Mouse (Mus musculus) adrenal gland, postnatal 4 days (tissue): ENCODE results near the gene Galnt12. TPM values are rescaled to one million over a fixed set of nuclear protein-coding genes. Genes with fewer than 3 reads are reported as not detected.
"Not testable (repeated sequence)": the region's sequence is repeated elsewhere in the genome, so short reads cannot be mapped to it uniquely, and the experiment has no call there.

ENCODE experiments used
- DNase-seq, 2 experiments: peaks; one replicate each; pipeline ENCODE4 v3.0.0; 2021 to 2022; ENCODE audit warnings: low spot score in 2 of 2, mixed read lengths in 2 of 2
- long read RNA-seq, 2 experiments: library from polyadenylated mRNA; stranded (forward); transcript quantifications; one replicate each; pipeline ENCODE4 v2.0.0; 2021
- total RNA-seq, 2 experiments: library from RNA; stranded (reverse); gene quantifications; 2 replicates each; pipeline ENCODE4 v1.2.3; 2021

Gene Galnt12
- 1 to 10 TPM; 2.1 to 4.0 TPM for total RNA-seq
- long read RNA-seq, experiment 1, partial matches to known transcripts: 1 of 3 reads
- long read RNA-seq, experiment 1, other reads (novel, unspliced or antisense): 0 of 3 reads
- long read RNA-seq, experiment 2, transcript Galnt12-201 (10 exons, 2,288 nt): major isoform, 10 of 12 reads
- long read RNA-seq, experiment 2, partial matches to known transcripts: 1 of 12 reads
- long read RNA-seq, experiment 2, other reads (novel, unspliced or antisense): 1 of 12 reads

DNA sequence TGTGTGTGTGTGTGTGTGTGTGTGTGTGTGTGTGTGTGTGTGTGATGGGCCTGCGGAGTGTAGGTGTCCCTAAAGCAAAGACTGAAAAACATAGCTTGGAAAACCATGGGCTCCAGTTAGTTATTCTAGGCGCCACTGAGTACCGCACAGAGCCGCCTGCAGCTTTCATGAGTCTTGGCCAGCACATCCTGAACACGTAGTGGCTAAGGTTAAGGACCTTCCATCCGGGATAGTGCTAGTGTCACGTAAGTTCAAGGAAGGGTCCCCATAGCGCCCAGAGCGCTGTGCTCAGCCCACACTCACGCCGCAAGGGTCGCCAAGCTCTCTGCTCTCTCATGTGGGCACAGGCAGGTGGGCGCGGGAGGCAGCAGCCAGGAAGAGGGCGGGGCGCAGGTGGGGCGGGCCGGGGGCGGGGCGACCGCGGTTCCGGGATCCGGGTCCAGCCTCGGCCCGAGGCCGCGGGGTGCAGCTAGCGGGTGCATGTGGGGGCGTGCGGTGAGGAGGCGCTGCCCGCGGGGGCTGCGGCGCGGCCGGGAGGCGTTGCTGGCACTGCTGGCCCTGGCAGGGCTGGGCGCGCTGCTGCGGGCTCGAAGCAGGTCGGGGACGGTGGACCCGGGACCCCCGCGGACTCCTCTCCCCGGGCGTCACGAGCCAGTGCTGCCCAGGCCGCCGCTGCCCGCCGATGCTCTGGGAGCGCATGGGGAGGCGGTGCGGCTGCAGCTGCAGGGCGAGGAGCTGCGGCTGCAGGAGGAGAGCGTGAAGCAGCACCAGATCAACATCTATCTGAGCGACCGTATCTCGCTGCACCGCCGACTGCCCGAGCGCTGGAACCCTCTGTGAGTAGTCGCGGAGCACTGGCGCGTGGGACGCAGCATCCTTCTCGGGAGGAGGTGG, at the start of gene Galnt12:
Galnt12 (plus strand) TSS at position 417 of the 894 bp plus-strand sequence.
- DNase-seq: no peak

DNA sequence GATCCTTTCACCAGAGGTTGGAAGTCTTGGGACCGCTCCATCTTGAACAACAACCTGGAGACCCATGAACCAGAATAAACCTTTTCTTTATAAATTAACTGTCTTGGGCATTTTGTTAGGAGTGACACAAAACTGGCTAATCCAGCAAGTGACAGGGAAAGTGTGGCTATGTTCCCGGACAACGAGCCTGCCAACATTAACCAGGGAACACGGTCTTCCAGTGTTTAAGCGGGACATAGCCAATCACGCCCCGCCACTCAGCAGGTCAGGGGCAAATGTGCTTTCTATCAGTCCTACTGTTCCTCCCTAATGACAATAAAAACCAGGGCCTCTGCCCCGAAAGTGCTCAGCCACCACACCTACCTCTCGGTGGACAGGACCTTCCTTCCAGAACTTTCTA, 47.8 kb upstream of the Galnt12 start:
- DNase-seq: no peak

DNA sequence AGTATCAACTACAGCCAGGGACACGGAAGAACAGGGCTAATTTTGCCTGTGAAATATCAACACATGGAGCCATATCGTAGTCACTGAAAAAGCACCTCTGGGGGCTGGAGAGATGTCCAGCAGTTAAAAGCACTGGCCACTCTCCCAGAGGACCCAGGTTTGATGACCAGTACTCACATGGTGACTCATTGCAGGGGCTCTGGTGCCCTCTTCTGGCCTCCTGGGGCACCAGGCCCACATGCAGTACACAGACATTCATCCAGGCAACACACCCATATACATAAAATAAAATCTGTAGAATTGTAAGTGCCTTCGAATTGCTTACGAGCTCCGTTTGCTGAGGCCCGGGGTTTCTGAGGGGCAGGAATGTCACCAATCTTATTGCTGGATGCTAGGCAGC, 44.7 kb upstream of the Galnt12 start:
- no peak for DNase-seq

DNA sequence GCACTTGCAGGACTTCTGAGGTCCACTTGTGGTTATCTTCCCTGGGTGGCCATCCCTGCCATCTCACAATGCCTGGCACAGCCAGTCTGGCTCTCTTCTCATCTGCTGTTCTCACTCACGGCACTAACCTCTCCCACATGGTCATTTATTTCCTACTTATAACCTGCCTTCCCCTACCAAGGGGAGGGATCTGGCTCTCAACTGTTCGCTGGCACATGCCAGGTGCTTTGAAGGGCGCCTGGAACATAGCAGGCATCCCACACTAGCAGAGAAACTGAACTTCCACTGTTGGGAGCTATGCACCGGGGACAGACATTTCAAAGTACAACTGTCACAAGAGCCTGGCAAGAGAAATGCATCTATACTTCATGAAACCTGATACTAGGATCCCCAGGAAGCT, 43.9 kb upstream of the Galnt12 start:
- no peak for DNase-seq

DNA sequence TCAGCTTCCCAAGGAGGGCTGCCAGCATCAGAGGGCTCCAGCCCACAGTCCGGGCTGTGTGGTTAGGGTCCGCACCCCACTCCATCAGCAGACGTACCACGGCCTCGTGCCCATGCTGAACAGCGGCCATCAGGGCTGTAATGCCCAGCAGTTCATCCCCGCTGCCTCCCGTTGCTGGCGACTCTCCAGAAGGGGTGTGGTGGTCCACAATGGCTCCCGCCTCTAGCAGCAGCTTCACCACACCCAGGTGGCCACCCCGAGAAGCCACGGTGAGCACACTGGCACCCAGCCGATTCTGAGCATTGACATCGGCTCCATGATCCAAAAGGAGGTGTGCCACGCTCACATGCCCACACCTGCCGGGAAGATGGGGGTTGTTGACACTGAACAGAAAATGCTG, 42.5 kb upstream of the Galnt12 start:
- DNase-seq: no peak

DNA sequence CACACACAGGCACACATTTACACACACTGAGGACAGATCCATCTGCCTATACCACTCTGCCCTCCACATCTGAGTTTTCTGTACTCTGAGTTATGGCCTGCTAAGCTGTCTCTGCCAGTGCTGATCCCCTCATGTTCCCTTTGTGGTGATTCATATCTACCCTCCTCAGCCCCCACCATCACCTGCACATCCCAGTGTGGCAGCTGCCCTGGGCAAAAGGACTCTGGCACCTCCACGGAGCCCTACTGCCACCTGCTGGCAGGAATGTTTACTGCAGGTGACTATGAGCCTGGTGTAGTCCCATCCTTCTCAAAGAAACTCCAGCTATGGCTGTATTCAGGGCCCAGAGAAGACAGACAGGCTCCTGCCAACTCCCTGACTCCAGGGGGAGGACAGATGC, 41.5 kb upstream of the Galnt12 start:
- peak; percentile 71 to 81 for DNase-seq

DNA sequence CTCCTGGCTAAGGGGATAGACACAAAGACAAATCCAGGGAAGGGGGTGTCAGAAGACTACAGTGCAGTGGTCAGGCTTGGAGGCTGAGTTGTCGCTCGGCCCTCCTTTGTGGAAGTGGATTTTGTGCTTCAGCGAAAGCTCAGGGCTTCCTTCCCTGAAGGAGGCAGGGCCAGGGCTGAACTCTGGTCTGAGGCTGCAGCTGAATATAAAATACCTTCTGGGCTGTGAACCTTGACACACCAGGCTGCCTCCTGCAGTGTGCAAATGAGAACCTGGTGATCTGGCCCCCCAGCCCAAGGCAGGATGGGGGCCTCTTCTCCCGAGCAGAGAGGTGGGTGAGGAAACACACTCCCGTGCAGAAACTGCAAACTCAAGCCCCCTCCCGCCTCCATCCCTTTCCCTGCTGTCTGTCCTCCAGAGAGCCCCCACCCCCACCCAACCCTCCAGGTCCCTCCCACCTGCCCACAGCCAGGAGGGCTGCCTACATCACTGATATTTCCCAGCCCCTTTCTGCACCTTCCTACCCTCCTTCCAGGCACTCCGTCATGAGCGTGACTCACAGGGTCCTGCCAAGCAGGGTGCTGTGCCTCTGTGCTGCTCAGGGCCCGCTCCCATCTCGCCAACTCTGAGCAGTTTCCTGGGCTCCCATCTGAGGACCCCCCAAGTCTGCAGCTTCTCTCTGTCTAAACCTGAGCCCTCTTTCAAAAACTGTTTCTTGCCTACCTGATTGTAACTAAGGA, 40.9 kb upstream of the Galnt12 start:
- DNase-seq: no peak

DNA sequence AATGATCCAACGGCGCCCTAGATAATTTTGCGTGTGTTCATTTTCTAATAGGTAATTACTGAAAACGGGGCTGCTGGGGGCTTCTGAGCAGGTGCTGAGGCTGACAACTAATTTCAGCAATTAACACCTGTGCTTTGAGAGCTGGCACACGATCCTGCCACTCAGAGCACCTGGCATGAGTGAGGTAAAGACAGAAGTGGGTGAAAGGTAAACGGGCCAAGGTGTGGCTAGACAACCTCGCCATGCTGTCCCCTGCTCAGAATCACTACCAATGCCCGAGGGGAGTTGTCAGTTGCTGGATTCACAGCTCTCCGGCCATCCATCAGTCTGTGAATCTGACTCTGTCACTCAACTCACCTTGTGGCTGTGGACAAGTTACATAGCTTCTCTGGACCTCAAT, 39.8 kb upstream of the Galnt12 start:
- no peak for DNase-seq

DNA sequence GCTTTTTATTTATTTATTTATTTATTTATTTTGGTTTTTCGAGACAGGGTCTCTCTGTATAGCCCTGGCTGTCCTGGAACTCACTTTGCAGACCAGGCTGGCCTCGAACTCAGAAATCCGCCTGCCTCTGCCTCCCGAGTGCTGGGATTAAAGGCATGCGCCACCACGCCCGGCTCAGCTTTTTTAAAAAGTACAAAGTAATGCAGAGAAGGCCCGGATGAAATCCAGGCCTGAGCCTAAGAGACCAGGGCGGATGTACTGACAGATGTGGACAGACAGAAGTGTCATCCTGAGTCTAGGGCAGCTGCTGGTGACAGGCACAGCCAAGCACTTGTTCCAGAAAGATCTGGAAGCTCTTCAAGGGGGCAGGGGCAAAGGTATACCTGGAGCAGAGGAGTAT, 36.5 kb upstream of the Galnt12 start:
- DNase-seq: not testable (repeated sequence)

DNA sequence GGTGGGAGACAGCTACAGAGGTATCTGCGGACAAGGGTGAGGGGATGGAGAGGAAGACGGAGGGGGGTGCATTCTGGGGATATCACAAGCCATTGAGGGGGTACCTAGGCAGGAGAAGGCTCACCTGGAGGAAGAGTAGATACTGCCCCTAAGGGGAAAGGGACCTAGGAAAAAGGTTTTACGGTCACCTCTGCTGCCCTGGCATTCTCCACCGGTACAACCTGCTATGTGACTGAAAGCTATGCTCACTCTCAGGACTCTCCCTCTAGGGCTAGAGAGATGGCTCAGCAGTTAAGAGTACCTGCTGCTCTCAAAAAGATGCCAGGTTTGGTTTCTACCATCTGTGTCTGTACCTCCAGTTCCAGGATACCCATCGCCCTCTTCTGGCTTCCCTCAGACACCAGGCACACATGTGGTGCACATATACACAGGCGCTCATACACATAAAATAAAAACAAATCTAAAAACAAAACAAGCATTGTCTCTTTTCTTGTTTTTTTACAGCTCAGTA, 36.1 kb upstream of the Galnt12 start:
- no peak for DNase-seq

DNA sequence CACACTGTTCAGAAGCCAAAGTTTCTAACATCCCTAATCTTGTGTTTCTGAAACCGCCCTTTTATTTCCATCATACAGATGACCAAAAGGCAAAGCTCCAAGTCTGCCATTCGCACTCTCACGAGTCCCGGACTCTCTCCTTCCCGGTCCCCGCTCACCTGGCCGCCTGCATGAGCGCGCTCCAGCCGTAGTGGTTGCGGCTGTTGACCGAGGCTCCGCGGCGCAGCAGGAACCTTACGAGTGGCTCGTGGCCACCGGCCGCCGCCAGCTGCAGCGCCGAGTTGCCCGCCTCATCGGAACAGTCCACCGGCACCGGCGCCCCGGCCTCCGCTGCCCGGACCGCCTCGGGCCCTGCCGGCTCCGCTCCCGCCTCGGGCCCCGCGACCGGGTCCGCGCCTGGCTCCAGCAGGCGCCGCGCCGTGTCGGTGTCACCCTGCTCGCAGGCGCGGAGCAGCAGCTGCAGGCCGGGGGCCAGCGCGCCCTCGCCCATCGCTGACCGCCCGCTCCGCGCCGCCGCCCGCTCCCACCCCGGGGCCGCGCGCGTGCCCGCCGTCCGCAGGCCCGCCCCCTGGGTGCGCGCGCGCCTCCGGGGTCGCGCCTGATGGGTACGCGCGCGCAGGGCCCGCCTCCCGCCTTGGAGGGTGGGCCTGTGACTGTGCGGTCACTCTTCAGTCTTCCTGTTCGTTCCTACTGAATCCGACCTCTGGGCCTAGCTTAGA, 34.8 kb upstream of the Galnt12 start, which contains the start of gene Anks6:
Anks6 (minus strand) TSS at position 637 of the 719 bp plus-strand sequence.
- DNase-seq: peak; percentile 48 to 51

DNA sequence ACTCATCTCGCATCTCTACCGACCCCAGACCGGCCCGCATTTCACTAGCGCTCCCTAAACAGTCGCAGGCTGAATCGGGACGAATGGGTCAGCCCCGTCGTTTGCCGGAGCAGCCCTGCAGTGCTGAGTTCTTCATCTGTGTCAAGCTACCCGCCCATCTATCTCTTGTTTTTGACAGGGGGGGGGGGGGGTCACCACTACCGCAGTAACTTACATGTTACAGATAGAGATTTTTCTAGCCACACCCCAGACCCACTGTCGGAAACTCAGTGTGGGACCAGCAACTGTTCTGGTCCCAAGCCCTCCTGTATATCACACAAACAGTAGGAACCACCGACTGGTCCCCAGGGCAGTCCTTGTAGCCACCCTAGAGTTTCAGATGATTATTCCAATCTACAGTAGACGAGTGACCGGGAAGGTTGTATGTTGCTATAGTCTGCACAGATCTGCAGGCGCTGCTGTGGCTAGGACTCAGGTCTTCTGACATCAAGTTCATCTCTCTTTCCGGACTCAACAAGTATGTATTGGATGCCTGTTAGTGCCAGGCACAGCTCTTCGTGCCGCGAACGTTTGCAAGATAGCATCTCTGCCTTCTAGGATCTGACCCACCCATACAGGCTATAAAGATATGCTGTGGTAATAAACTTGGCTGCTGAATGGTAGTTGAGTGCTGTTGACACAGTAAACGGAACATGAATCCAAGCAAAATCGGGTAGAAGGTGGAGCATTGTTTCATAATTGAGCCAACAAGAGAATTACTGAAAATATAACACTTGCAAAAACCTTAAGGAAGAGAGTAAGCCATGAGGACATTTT, 34.0 kb upstream of the Galnt12 start:
- DNase-seq: no peak

DNA sequence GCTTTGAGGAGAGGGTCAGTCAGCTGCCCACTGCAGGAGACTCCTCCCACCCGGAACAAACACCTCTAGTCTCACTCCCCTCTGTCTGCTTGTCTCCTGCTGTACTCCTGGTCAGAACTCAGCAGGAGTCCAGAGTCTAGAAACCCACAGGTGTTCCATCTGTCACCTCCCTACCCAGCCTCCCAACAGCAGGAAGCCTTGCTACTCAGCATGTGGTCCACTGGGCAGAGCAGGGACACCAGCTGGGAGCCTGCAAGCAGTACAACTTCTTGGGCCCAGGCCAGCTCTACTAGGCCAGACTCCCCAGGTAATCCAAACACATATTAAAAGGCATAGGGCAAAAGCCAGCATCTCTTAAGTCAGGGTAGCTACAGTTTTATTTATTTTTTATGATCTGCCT, 30.8 kb upstream of the Galnt12 start:
- no peak for DNase-seq

DNA sequence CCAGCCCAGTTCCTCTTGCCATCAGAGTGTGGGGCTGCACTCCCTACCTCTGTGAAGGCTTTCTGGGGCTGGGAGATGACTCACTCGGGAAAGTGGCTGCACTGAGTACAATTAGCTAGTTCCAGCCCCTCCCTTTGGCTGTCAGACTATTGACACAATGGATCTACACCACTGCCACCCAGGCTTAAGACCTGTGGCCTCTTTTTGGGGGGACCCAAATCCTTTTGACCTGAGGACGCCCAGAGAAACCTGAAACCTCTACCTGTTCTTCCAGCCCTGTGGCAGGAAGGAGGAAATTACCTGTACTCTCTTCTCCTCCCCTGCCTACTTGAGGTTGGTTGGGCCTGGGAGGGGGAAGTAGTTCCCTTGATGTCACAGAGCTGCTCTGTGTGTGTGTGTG, 16.7 kb upstream of the Galnt12 start:
- DNase-seq: no peak

DNA sequence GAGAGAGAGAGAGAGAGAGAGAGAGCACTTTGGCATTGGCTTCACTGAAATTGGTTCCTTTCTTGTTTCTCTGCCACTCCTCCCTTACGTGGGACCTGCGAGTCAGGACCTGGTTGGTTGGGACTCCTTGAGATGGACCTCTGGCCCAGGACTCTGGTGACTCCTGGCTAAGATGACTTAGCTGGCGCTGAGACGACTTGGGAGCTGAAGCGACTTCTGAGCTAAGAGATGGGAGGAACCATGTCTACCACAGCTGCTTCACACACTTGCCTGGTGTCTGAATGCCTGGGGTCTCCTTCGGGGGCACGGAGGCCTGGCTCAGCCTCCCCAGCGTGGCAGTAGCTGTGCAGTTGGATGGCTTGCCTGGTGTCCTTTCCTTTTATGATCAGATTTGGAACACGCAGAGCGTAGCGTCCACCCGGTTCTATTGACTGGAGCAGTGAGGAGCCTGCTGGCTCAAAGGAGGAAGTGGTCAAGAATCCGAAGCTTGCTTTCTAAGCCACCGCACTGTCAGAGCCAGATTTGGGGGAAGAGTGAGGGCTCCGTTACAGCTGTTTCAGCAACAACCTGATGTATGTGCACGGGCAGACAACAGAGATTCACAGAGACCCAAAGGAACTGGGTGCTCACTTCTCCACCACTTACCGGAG, 11.6 kb upstream of the Galnt12 start:
- no peak for DNase-seq

DNA sequence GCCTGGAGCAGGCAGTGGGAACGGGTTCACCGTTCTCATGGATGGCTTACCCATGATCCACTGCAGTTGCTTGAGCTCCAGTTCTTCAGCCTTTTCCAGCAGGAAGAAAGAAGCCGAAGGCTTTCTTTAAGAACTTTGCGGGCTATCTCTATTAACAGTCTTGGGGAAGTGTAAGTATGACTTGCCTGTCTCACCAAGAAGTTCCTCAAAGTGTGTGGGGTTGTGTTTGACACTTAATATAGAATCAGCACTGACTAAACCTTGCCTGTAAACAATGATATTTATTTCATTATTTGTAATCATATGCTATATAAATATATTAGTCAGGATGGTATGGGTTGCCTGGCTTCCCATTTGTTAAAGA, 11.1 kb upstream of the Galnt12 start:
- DNase-seq: no peak

DNA sequence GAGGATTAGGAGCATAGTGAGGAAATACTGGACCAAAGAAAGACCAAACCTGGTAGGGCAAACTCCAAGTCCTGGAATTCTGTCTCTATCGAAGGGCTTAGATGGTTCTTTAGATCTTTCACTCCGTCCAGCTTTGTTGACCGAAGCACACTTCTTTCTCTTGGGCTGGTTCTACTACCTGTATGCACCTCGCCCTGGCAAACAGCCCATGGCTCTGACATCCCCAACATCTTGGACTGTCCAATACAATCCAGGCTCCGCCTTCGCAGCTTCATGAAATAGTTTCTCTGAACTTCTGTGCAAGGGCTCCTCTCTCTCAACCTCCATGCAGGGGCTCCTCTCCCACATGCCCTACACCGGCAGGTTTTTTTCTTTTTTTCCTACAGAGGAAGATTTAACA, 7.9 kb upstream of the Galnt12 start:
- no peak for DNase-seq

DNA sequence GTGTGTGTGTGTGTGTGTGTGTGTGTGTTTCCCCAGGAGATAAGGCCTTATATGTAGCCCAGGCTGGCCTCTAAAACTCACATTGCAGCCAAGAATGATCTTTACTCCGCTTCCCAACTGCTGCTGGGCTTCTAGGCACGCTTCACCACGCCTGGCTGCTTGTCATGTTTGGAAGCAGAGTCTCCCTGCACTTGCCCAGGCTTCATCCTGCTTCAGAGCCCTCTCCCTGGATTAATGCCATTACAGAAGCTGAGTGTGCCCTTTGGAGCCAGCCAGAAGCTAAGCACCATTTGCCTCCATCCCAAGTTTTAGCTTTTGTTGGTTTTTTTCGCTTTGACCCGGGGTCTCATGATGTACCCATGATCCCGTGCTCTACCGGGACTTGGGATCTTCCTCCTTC, 3.0 kb upstream of the Galnt12 start:
- DNase-seq: no peak

DNA sequence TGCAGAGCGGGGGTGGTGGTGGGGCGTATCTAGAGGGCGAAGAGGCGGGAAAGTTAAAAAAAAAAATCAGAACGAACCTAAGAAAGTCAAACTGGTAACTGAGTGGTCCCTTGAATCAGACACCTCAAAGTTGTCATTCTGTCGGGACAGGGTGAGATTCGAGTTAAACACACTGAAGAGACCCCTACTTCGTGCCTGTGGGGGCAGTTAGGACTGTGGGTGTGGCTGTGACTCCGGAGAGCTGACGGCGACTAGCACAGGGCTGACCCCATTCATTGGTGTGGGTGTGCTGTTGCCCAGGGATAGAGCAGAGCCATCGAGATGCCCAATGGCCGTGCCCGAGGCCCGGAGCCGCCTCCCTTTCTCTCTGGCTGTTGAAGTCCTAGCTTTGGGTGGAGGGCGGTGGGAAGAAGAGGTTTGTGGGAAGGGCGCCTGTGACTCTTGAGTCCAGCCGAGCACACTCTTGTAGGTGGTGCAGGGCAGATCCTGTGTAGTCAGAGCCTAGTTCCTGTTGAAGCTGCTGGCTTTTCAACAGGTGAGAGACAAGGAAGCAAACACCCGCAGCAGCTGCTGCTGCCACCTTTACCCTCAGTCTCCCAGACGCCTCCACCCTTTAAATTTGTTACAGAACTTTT, 795 bp downstream of the Galnt12 start:
- DNase-seq: no peak
